In the genomic region with DNA sequence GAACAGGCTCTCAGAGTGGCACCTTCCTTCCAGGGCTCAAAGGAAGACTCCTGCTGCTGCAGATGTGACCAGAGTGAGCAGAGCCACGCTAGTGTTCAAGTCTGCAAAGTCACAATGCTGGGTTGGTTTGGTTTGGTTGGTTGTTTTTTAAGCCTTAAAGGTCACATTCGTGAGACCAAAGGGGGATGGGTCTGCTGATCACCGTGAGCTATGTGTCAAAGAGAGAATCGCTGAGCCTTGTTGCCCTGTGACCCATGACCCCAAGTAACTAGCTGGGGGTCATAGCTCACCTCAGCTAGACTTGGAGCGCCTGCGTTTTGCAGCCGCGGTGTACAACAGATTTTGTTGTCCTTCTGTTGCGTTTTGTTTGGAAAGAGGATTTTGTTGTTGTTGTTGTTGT, we compare ENCODE assay signal across 23 mouse cellular contexts.
"Had no signal": no experiment of that assay in that cellular context is flagged by ENCODE, and none has a peak within 500 bp of the region (broad histone marks: within the 10 kb centered on the region; RNA-seq: fewer than 3 reads in every experiment).

No protein-coding gene starts in this region.

- H3K4me3 ChIP-seq: heart, adult 2 months; heart, embryonic 13.5 days; heart, embryonic 15.5 days; hindbrain, embryonic 13.5 days; intestine, embryonic 15.5 days; left cerebral cortex, adult 2 months; limb, embryonic 13.5 days; limb, embryonic 15.5 days; liver, embryonic 12.5 days had no signal

- H3K9me3 ChIP-seq: heart, embryonic 15.5 days; hindbrain, embryonic 13.5 days; intestine, embryonic 15.5 days; limb, embryonic 13.5 days; limb, embryonic 15.5 days; liver, embryonic 12.5 days had no signal

- H3K27ac ChIP-seq: heart, adult 2 months; heart, embryonic 13.5 days; heart, embryonic 15.5 days; hindbrain, embryonic 13.5 days; intestine, embryonic 15.5 days; left cerebral cortex, adult 2 months; limb, embryonic 13.5 days; limb, embryonic 15.5 days; liver, embryonic 12.5 days; liver, embryonic 14.5 days had no signal

- DNase-seq: gastrocnemius, postnatal 14 days; gastrocnemius, postnatal 36 days; heart, adult 11 months; heart, adult 2 months; heart, postnatal 14 days; heart, postnatal 36 days; kidney, adult 18-20 months; kidney, adult 8-10 months; kidney, postnatal 10 days; kidney, postnatal 25 days; kidney, postnatal 4 days had no signal

- H3K4me2 ChIP-seq: heart, embryonic 13.5 days; heart, embryonic 15.5 days; hindbrain, embryonic 13.5 days; intestine, embryonic 15.5 days; limb, embryonic 13.5 days; limb, embryonic 15.5 days; liver, embryonic 12.5 days had no signal

- H3K36me3 ChIP-seq: heart, embryonic 13.5 days; heart, embryonic 15.5 days; hindbrain, embryonic 13.5 days; intestine, embryonic 15.5 days; limb, embryonic 13.5 days; limb, embryonic 15.5 days; liver, embryonic 12.5 days had no signal

- H3K9ac ChIP-seq: heart, embryonic 13.5 days; heart, embryonic 15.5 days; hindbrain, embryonic 13.5 days; intestine, embryonic 15.5 days; limb, embryonic 13.5 days; limb, embryonic 15.5 days; liver, embryonic 12.5 days; liver, embryonic 14.5 days had no signal

- ATAC-seq: hindbrain, embryonic 16.5 days; inflammation-experienced regulatory T-cells, adult 6 months; intestine, embryonic 15.5 days; intestine, postnatal 0 days; liver, embryonic 12.5 days had no signal
